Mouse (Mus musculus): ENCODE results near the gene Dock8.

- no peak for TF ChIP-seq CTCF (conservative IDR thresholded peaks at IDR 0.05 in 1 of 2, IDR thresholded peaks at IDR 0.05 in 1 of 2; ENCODE audit: low read depth in 2 of 2, low read length in 2 of 2)
- no peak for TF ChIP-seq NRF1 (IDR thresholded peaks at IDR 0.05; ENCODE audit: low read depth, low read length)
- no peak for TF ChIP-seq POLR2A (IDR thresholded peaks at IDR 0.05; ENCODE audit: low read depth, low read length)
- TF ChIP-seq JUN (IDR thresholded peaks at IDR 0.05; ENCODE audit: insufficient read depth, low read depth, low read length) = no peak
- TF ChIP-seq MAX (IDR thresholded peaks at IDR 0.05; ENCODE audit: low read length) = no peak
- TF ChIP-seq USF2 (conservative IDR thresholded peaks at IDR 0.05; ENCODE audit: low read depth, low read length) = no peak
- TF ChIP-seq ZC3H11A (IDR thresholded peaks at IDR 0.05; ENCODE audit: low read depth, low read length) = no peak
Observed at GRCm38 (mm10) chr19:25200081-25200860, 200.9 kb downstream of the Dock8 start.
